Mouse (Mus musculus) G1E (cell line): ENCODE data around the gene Erbb4.

Source experiments
- CTCF ChIP-seq: IDR thresholded peaks from 2 replicates; pipeline ENCODE4 v1.5.1; 2012; ENCODE audit warnings: low read depth, low read length, inconsistent platforms, mixed read lengths
- POLR2AphosphoS5 ChIP-seq: IDR thresholded peaks from 2 replicates; pipeline ENCODE4 v1.6.1; 2012; ENCODE audit warnings: low read depth, low read length, inconsistent platforms; ENCODE audit not compliant: insufficient replicate concordance

DNA sequence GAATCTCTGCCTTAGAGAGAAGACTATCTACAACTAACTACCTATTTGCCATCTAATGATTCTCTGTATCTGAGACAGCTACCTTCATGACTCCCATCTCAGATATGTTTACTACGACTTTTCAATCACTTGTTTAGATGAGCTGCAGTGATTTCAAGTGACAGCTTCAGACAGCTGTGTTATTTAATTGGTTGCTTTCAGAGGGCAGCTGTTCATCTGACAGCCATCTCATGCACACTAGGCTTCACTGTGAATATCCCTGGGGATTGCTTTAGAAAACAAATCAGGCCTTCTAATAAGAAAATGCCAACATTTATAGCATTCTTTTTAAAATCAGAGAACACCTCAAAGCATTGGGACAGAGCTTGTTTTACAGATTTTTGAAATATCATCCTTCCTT, 952.6 kb downstream of the Erbb4 start:
- TF ChIP-seq CTCF (no peak), POLR2AphosphoS5 (no peak)
